Mouse (Mus musculus) spleen, adult 12 weeks (tissue): Measurements from ENCODE around the gene Gm4187.
"Not testable (repeated sequence)": the region's sequence is repeated elsewhere in the genome, so short reads cannot be mapped to it uniquely, and the experiment has no call there.

Source experiments
- DNase-seq: peaks from one replicate; pipeline ENCODE4 v3.0.0; 2022; ENCODE audit warnings: low spot score

Gm4187 gene

DNA sequence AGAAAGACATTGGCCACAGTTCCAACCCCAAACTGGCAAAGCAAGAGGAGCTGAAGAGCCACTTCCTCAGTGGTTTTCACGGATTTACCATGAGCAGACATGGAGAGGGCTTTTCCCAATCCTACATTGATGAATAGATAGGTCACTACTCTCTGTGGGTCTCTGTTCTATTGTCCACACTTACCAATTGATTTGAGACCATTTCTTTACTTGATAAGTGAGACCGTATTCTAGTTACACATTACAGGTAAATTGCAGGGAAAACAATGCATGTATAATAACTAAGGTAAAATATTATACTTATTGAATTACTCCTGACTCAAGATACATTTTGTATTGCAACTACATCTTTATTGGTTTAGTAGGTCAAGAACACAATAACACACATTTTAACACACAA, at the start of gene Gm4187:
Gene Gm4187, minus strand, starts transcription at position 101 of the 400 bp plus-strand sequence.
- not testable (repeated sequence) for DNase-seq

DNA sequence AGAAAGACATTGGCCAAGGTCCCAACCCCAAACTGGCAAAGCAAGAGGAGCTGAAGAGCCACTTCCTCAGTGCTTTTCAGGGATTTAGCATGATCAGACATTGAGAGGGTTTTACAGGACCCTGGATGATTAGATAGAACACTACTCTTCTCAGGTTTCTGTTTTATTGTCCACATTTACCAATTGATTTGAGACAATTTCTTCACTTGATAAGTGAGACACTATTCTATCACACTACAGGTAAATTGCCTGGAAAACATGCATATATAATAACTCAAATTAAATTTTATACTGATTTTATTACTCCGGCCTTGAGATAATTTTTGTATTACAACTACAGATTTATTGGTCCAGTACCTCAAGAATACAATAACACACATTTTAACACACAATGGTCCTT, 41.4 kb upstream of the Gm4187 start, which contains the start of gene Gm8660:
Gene Gm8660, minus strand, starts transcription at position 101 of the 400 bp plus-strand sequence.
- not testable (repeated sequence) for DNase-seq
